Mouse (Mus musculus): ENCODE measurements around the gene Zdhhc12.

DNA sequence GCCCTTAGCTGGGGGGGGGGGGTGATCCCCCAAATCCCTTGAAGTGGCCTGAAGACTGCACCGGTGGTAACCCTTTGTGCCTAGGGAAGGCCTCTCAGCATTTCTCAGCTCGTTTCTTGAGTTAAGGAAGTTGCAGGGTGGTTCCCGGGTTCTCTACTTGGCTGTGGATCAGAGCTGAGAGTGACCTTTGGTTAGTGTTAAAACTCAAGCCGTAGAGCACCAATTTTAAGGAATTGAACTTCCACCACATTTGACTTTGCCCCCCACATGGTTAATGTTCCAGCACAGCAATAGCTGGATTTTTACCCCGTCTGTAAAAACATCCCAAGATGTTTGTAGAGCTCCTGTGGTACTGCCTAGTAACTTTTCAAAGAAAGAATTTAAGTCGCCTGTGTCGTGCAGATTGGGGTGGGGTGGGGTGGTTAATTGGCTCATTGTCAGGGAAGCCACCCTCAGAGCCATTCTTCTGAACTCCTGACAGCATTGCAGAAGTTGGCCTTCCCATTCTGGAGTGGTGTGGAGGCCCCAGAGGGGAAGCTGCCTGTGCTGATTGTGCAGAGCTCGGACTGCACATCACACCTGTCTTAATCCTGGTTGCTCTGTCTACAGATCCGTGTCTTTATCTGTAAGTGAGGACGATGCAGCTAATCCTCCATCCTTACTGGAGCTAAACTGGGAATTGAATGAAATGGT, 41.6 kb upstream of the Zdhhc12 start:
- TF ChIP-seq GATA1 (IDR thresholded peaks at IDR 0.05; ENCODE audit: borderline replicate concordance, low read length) (no peak), FLI1 (IDR thresholded peaks at IDR 0.05; ENCODE audit: low read length) (no peak)

Data from megakaryocyte, embryonic 14.5 days (primary cell).